In the genomic region with DNA sequence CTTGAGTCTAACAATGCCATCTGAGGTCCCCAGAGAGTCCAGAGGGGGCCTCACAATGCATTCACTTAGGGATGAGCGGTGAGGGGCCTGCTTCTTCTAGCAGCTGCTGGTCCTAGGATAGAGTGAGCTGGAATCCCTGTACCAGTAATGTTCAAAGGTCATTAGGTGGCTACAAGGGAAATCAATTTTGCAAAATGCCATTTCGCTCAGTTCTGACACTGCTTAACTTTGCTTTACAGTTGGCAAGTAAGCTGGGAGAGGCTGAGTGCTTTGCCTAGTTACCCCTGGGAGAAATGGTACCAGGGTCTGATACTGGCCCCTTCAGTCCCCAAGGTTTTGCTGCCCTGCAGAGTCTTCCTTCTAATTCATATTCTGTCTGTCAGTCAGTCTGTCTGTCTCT, we compare ENCODE assay signal across 18 mouse cellular contexts. TPM values are rescaled to one million over a fixed set of nuclear protein-coding genes. Genes with fewer than 3 reads are reported as not detected.
"Had no signal": no experiment of that assay in that cellular context is flagged by ENCODE, and none has a peak within 500 bp of the region (broad histone marks: within the 10 kb centered on the region; RNA-seq: fewer than 3 reads in every experiment).

No protein-coding gene starts in this region.

- H3K4me2 ChIP-seq: lung, embryonic 14.5 days; midbrain, embryonic 12.5 days; neural tube, embryonic 13.5 days; neural tube, embryonic 15.5 days had no signal

- H3K9me3 ChIP-seq: midbrain, embryonic 12.5 days; neural tube, embryonic 13.5 days; neural tube, embryonic 15.5 days had no signal

- DNase-seq: lung, adult 18-20 months; lung, embryonic 14.5 days; lung, postnatal 10 days; lung, postnatal 4 days; midbrain, embryonic 14.5 days; retina, postnatal 1 day; right cerebral cortex, adult 18-20 months; right cerebral cortex, postnatal 25 days; right cerebral cortex, postnatal 4 days; spleen, adult 18-20 months had no signal

- H3K4me1 ChIP-seq: midbrain, embryonic 12.5 days; neural tube, embryonic 13.5 days; neural tube, embryonic 15.5 days had no signal

- H3K9ac ChIP-seq: lung, embryonic 14.5 days; midbrain, embryonic 12.5 days; neural tube, embryonic 13.5 days; neural tube, embryonic 15.5 days had no signal

- ATAC-seq: midbrain, embryonic 16.5 days had no signal

- H3K4me3 ChIP-seq: midbrain, embryonic 10.5 days; midbrain, embryonic 12.5 days; myocyte; neural tube, embryonic 13.5 days; neural tube, embryonic 15.5 days had no signal

- H3K27me3 ChIP-seq: midbrain, embryonic 12.5 days; neural tube, embryonic 13.5 days; neural tube, embryonic 15.5 days had no signal

- H3K27ac ChIP-seq: midbrain, embryonic 10.5 days; midbrain, embryonic 12.5 days; neural tube, embryonic 13.5 days; neural tube, embryonic 15.5 days had no signal

RNA-seq across cellular contexts. Expression of a gene that starts 39.1 kb away (rescaled TPM):
- total RNA-seq: megakaryocyte-erythroid progenitor cell, adult 5-6 weeks had no signal
- polyA plus RNA-seq: small intestine, adult 2 months had no signal
